Mouse (Mus musculus) left cerebral cortex, adult 2 months (tissue): ENCODE results near the gene Mtch1. TPM values are rescaled to one million over a fixed set of nuclear protein-coding genes. Genes with fewer than 3 reads are reported as not detected.
"Not testable (repeated sequence)": the region's sequence is repeated elsewhere in the genome, so short reads cannot be mapped to it uniquely, and the experiment has no call there.

ENCODE experiments used
- DNase-seq, 2 experiments: peaks; one replicate each; pipeline ENCODE4 v3.0.0; 2021 to 2022; ENCODE audit warnings: low spot score in 2 of 2, mixed read lengths in 1 of 2; ENCODE audit errors: extremely low spot score in 1 of 2
- H3K27ac ChIP-seq: fragments of 200-600 bp; 2 replicates; pipeline ENCODE4 v1.8.1; 2022
- H3K4me3 ChIP-seq: fragments of 200-600 bp; 2 replicates; pipeline ENCODE4 v1.8.1; 2022
- CTCF ChIP-seq: fragments of 200-600 bp; IDR thresholded peaks from 2 replicates; pipeline ENCODE4 v1.8.1; 2022; ENCODE audit warnings: antibody characterized with exemption, mild to moderate bottlenecking, moderate library complexity
- intact Hi-C: fragments of 180-260 bp; cut with DNase I; formaldehyde crosslinking; loops from one replicate; pipeline ENCODE4 v1.15.1; 2025
- total RNA-seq, 2 experiments: library from RNA; stranded (reverse); gene quantifications; 2 replicates each; pipeline ENCODE4 v1.2.3; 2021

Gene Mtch1
- total RNA-seq, 2 experiments from 2014 or later: 537 to 552 TPM

- no peak overlapping the region for H3K27ac ChIP-seq
Measured at GRCm38 (mm10) chr17:29361982-29362691, 14.4 kb upstream of the Mtch1 start.

DNA sequence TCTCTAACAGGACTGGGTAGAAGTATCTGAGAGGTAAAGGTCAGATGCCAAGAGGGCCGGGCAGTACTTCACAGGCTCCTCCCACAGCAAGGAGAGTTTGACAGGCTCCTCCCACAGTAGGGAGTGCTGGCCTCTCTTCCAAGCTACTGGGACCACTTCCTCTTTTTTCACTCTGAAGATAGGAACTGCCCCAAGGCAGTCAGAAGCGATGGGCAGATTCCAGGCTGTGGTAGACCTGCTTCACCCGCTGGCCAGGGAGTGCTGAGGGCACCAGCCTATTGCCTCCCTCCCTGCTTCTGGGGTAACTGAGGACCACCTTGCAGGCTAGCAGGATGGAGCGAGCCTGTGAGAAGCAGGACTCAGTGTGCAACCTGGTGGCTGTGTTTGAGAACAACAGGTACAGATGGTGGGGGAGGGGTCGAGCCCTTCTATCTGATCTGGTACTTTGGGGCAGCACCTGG is 13.1 kb upstream of the Mtch1 start, which contains the start of gene Fgd2:
Fgd2 (plus strand) TSS at position 154 of the 461 bp plus-strand sequence.
- intact Hi-C loops: no loop called here
- TF ChIP-seq CTCF: peak; percentile 7
- H3K27ac ChIP-seq: no peak within 1 kb of the TSS
- no peak for DNase-seq
- peak within 1 kb of the TSS; percentile 23; the same call in 1 of the 2 replicates for H3K4me3 ChIP-seq

More at GRCm38 (mm10) chr17:29361982-29362691, 14.4 kb upstream of the Mtch1 start:
- intact Hi-C loops: no loop called here
- H3K4me3 ChIP-seq: no peak overlapping the region
- DNase-seq: no peak
- TF ChIP-seq CTCF: no peak

- intact Hi-C loops: no loop called here
- no peak for TF ChIP-seq CTCF
- H3K4me3 ChIP-seq: no peak overlapping the region
- DNase-seq: no peak
- H3K27ac ChIP-seq: no peak overlapping the region
Measured at GRCm38 (mm10) chr17:29358928-29359327, 11.2 kb upstream of the Mtch1 start.

DNA sequence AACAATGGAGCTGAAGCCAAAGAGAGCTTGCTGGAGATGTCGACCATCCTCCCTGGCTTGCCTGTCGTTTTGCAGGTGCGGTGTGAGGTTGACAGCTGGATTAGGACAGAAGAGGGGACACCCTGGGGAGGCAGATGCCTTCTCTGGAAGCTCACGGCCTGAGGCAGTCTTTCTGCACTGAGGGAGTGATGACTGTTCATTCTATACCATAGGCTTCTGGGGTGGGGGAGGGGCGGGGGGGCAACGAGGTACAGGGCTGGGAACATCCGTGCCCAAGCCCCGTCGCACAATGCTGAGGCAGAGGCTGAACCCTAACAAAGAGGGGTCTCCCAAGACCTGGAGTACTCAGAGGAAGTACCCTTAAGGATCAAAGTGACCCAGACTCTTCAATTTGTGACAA is 9.1 kb upstream of the Mtch1 start:
- Histone ChIP-seq H3K4me3 (0 out of 2 replicates have a peak overlapping the region, but pooled peaks have one; percentile 17), H3K27ac (peak overlapping the region; percentile 81; the same call in 1 of the 2 replicates)
- no peak for TF ChIP-seq CTCF
- no peak for DNase-seq
- intact Hi-C loops: no loop called here

- intact Hi-C loops: no loop called here
- no peak for TF ChIP-seq CTCF
- H3K4me3 ChIP-seq: 0 out of 2 replicates have a peak overlapping the region, but pooled peaks have one; percentile 17
- peak overlapping the region; percentile 81 for H3K27ac ChIP-seq
- peak; percentile 38 to 57 for DNase-seq
Measured at GRCm38 (mm10) chr17:29356479-29356856, 8.7 kb upstream of the Mtch1 start.

- Histone ChIP-seq H3K4me3 (no peak overlapping the region), H3K27ac (peak overlapping the region; percentile 81)
- intact Hi-C loops: no loop called here
- TF ChIP-seq CTCF: no peak
- no peak for DNase-seq
Measured at GRCm38 (mm10) chr17:29355841-29356478, 8.2 kb upstream of the Mtch1 start.

DNA sequence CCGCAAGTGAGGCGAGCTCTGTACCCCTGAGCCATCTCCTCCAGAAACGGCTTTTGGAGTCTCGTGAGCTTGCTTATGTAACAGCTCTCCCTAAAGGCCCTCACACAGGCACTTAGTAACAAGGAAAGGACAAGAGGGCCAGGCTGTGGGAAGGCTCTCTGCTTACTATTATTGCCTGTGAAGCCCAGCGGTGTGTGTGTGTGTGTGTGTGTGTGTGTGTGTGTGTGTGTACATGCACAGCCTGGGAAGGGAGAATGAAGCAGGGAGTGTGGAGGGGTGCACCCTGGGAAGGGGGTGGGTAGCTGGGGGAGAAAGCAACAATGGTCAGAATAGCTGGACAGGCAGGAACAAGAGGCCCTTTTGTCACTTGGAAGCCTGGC is 7.7 kb upstream of the Mtch1 start:
- Histone ChIP-seq H3K27ac (peak overlapping the region; percentile 81), H3K4me3 (no peak overlapping the region)
- DNase-seq: no peak
- intact Hi-C loops: no loop called here
- no peak for TF ChIP-seq CTCF

- intact Hi-C loops, H3K4me3 ChIP-seq, DNase-seq, H3K27ac ChIP-seq: not testable (repeated sequence)
Measured at GRCm38 (mm10) chr17:29351056-29351455, 3.3 kb upstream of the Mtch1 start.

GRCm38 (mm10) chr17:29348996-29349395 is 1.3 kb upstream of the Mtch1 start:
- Histone ChIP-seq H3K4me3 (no peak overlapping the region), H3K27ac (no peak overlapping the region)
- intact Hi-C loops: no loop called here
- TF ChIP-seq CTCF: no peak
- no peak for DNase-seq

- Histone ChIP-seq H3K27ac (peak overlapping the region; percentile 85), H3K4me3 (peak overlapping the region; percentile 62)
- intact Hi-C loops: loop anchor here (2.0 kb wide), 1 partner anchor 78 kb away; the partner anchor contains the start of gene BC004004
- peak in 1 of 2 experiments; percentile 59 for DNase-seq
- TF ChIP-seq CTCF: no peak
Measured at GRCm38 (mm10) chr17:29347126-29347644, 549 bp downstream of the Mtch1 start.

- peak overlapping the region; percentile 85 for H3K27ac ChIP-seq
- intact Hi-C loops: loop anchor here (2.0 kb wide), 1 partner anchor 78 kb away; the partner anchor contains the start of gene BC004004
- peak overlapping the region; percentile 62 for H3K4me3 ChIP-seq
- no peak for TF ChIP-seq CTCF
- DNase-seq: peak; percentile 66 to 67
Measured at GRCm38 (mm10) chr17:29346496-29347125, 1.1 kb downstream of the Mtch1 start.
